Mouse (Mus musculus) fibroblast of lung, adult 2 months (primary cell): ENCODE data around the gene Plch2.
A peak's percentile ranks its signal among the peaks of the same experiment; 100 is the strongest.

Experiments used
- DNase-seq: peaks from one replicate; pipeline ENCODE4 v3.0.0-alpha.2; 2011; ENCODE audit warnings: low read depth

Gene Plch2

GRCm38 (mm10) chr4:154957289-154957993 lies 99.1 kb downstream of the Plch2 start:
- DNase-seq, result no peak

DNA sequence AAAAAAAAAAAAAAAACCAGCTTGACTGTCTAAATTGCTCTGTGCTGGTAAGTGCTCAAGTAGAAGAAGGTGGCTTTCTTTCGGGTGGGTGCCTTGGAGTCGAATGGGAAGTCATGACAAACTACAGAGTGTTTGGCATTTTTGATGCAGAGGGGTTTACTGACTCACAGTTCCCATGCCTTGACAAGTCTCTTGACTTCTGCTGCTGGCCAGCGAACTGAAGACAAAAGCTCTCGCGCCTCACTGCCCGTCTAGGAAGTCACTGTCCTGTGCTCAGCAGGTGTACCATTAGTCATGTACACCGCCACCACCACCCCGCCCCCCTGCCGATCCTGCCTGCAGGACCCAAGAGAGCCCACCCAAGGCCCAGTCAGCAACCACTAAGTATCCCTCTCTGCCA lies 100.0 kb downstream of the Plch2 start:
- no peak for DNase-seq

DNA sequence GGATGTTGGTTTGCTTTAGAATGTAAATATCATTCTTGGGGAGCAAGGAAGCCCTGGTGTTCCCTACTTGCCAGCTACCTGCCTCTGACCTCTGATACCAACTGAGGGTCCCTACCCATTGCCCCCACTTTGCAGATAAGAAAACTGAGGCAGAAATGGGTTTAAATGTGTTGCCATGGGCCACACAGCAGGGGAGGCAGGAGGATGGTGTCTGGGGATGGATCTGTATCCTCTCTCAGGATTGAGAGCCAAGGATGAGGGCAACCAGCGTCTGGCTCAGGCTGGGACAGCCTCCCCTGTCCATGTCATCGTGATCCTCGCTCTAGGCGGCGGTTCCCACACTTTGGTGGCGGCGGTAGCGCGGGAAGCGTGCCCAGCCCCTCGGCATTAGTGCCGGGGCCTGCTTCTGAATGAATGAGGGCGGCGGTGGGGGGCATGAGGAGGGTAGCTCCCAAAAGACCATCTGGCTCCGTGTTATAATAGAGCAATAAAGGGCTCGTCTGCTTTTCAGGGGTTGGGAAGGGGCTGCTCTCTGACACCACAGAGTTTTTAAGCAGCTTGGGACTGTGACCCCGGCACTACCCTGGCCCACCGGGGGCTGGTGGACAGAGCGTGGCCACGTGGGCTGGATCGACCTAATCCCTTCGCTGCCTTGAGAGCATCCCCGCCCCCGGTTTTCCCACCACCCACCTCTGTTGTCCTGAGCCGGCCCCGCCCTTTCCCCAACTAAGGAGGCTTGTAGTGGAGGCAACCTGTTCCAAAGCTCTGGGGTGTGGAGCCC lies 103.9 kb downstream of the Plch2 start:
- no peak for DNase-seq

GRCm38 (mm10) chr4:154949589-154949982 lies 107.0 kb downstream of the Plch2 start:
- no peak for DNase-seq

- DNase-seq, result no peak
Observed at GRCm38 (mm10) chr4:154948940-154949588, 107.5 kb downstream of the Plch2 start.

DNA sequence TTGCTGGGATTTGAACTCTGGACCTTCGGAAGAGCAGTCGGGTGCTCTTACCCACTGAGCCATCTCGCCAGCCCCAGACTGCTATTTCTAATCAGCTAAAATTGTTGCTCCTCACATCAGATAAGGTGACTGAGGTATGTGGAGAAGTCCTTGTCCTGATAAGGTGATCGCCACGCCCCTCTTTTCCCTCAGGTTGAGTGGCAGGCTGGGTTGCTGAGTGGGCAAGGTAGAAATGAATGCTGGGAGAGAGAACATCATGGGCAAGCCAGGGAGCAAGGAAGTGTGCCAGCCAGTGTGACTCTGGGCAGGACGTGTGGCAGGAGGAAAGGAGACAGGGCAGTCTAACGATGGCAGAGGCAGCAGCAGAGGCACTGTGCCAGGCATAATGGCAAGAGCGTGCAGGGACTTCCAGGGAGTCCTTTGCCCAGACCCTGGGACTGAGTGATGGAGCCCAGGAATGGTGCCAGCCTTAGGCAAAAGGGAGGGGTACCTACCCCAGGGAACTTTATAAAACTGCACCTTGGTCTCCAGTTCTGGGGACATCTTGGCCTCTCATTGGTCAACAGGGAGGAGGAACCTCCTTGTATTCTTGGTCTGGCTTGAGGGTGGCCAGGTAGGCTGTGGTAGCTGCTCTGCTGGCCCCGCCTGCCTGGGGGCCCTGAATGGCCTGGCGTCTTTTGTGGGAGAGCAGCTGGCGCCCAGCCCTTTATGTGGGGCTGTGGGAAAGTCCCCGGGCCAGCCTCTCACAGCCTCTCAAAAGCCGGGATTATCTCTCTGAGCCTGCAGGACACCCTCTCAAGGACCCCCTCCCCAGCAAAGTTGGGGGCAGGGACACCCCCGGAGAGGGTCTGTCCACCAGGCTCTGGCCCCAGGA lies 108.3 kb downstream of the Plch2 start:
- no peak for DNase-seq

DNA sequence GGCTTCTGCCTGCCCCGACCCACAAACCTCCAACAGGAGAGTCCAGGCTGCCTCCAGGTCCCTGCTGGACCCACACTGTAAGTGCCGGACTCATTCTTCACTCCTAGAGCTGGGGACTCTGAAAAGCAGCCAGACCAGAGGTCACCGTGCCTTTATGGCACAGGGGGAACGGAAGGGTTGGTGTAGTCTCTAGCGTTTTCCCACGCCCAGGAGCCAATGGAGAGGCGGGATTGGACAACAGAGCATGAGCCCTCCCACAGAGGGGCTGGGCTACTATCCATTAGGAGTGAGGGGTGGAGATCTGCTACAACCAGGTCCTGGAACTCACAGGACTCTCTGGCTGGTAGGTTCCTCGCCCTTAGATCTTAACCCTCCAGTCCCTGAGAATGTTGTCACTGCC lies 110.3 kb downstream of the Plch2 start:
- DNase-seq, result no peak

DNA sequence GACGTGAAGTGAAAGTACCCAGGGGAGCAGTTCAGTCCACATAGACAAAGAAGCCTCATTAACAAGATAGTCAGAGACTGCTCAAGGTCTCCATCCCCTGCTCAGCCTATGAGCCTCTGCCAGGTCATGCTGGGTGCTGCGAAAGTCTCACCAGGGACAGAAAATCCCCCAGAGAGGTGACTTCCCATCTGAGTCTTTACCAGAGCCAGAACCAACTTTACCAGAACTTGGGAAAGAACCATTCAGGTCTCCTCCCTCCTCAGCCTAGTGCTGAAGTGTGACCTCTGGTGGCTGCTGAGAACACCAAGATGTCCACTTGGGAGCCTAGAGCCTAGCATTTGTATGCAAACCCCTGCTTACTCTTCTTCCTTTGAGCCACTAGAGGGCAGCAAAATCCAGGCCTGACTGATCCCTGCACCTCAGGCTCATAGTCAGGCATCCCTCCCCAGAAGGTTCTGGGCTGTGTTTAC lies 112.4 kb downstream of the Plch2 start:
- peak; percentile 70 for DNase-seq

- no peak for DNase-seq
Observed at GRCm38 (mm10) chr4:154943323-154944039, 113.1 kb downstream of the Plch2 start.

DNA sequence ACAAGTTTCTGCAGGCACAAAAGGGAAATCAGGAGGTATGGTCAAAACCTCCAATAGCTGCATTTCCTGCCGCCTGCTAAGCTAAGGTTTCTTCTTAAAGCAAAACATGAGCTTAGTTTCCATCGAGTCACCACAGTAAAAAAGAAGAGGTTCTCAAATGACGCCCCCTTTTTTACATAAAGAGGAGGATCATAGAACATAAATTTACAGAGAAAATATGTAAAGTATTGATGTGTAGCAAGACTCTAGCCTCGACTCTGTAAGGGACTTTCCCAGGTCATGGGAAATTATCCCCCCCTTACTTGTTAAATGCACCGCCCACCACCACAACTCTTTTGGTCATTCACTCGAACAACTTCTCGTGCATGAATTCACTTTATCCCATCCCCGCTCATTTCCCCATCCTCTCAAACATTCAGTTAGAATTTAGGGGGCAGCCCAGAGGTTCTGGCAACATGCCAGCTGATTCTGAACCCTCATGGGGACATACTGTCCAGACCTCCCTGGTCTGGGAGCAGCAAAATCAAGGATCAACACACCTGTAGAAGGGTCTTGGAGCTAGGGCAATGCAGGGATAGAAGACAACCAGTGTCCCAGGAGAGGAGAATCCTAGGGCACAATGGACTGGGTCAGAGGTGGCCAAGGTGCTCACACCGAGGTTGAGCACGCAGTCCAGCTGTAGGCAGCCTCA lies 113.8 kb downstream of the Plch2 start:
- DNase-seq, result no peak

DNA sequence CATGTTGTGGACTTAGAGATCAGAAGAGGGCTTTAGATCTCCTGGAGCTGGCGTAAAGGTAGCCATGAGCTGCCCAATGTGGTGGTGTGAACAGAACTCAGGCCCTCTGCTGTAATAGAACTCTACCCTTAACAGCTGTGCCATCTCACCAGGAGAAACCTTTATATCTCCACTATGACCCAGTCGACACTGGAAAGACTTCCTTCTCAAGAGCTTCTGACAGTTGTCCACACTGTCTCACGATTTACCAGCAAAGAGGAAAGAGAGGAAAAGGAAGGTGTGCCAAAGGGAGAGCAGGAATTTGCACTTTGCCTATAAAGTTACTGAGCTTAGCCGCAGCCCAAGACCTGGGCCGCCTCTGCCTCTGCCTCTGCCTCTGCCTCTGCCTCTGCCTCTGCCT lies 114.8 kb downstream of the Plch2 start:
- DNase-seq, result no peak

GRCm38 (mm10) chr4:154940156-154940555 lies 116.4 kb downstream of the Plch2 start:
- no peak for DNase-seq

GRCm38 (mm10) chr4:154937746-154938145 lies 118.8 kb downstream of the Plch2 start:
- DNase-seq, result no peak

GRCm38 (mm10) chr4:154936542-154937255 lies 119.9 kb downstream of the Plch2 start:
- no peak for DNase-seq

GRCm38 (mm10) chr4:154935788-154936187 lies 120.8 kb downstream of the Plch2 start:
- no peak for DNase-seq

DNA sequence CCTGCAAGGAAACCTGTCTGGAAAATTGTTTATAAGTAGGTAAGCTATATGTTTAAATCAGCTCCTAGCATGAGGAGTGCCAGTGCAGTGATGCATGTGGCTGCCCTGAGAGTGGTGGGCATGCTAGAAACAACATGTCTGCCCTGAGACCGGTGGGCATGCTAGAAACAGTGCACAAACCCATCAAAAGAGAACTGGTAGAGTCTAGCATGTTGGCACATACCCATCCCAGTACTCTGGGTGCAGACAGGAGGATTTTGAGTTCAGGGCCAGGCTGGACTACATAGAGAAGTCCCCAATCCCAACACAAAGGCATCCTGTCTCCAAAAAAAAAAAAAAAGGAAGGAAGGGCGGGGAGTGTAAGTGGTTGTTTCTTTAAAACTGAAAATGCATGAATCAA lies 121.8 kb downstream of the Plch2 start:
- DNase-seq, result no peak

DNA sequence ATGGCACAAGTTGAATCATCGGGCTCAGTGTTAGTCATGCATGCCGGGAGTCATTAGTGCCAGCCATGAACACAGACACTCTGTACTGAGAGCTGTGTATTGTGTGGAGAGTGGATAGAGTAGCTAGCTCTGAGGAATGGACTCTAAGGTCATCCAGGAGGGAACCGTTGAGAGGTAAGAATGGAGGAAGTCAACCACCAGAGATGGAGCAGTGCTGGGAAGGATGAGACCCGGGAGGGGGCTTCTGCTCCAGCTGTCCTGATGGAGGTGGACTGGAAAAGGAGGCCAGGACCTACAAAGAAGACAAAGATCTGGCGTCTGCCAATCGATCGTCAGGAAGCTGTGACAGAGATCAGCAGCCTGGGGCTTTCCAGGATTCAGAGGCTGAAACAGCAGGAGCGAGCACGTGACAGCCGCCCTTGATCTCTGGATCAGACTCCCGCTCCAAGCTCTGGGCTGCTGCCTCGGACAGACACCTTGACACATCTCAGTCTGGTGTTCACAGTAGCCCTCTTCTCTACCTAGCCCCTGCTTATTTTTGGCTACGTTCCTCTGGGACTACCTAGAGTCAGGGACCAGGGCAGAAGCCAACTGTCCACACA lies 123.2 kb downstream of the Plch2 start:
- DNase-seq, result no peak
